Mouse (Mus musculus): ENCODE data around the gene 4930512M02Rik. TPM values are rescaled to one million over a fixed set of nuclear protein-coding genes. Genes with fewer than 3 reads are reported as not detected.

Gene 4930512M02Rik
- total RNA-seq, 2 experiments from 2014 or later, result not detected

DNA sequence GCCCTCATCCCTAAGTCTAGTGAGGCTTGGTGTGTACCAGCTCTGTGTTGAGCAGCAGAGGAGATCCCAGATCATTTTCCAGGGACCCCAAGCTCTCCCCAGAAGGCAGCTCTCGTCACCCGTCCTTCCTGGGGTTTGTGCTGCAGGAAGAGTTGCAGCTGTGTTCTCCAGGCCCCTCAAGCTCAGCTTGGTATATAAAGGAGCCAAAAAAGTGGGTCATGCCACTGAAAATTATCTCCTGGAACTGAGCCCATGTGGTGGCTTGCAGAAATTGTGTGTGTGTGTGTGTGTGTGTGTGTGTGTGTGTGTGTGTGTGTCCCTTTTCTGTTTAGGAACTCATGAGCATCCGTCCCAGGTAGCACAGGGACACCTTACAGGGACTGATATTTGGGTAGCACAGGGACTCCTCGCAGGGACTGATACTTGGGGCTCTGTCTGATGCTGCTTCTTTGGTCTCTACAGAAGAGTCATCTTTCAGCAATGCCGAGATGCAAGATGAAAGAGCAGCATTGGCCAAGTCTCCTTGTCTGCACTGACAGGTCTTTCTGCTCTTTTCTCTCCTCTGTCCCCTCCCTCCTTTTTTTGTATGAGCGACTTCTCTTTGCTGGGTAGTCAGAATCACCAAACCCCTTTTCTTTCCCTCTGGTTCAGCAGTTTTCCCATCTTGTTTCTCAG lies 62.4 kb downstream of the 4930512M02Rik start:
- intact Hi-C loops (cut with DNase I), result no loop called here
- DNase-seq, result no peak

GRCm38 (mm10) chr11:11564266-11565044 lies 63.2 kb downstream of the 4930512M02Rik start:
- peak; percentile 18 for DNase-seq
- intact Hi-C loops (cut with DNase I), result no loop called here

GRCm38 (mm10) chr11:11561118-11561517 lies 66.5 kb downstream of the 4930512M02Rik start:
- intact Hi-C loops (cut with DNase I), result no loop called here

GRCm38 (mm10) chr11:11559099-11559686 lies 68.4 kb downstream of the 4930512M02Rik start:
- intact Hi-C loops (cut with DNase I), result no loop called here
- DNase-seq, result no peak

More at GRCm38 (mm10) chr11:11561118-11561517, 66.5 kb downstream of the 4930512M02Rik start:
- no peak for DNase-seq

DNA sequence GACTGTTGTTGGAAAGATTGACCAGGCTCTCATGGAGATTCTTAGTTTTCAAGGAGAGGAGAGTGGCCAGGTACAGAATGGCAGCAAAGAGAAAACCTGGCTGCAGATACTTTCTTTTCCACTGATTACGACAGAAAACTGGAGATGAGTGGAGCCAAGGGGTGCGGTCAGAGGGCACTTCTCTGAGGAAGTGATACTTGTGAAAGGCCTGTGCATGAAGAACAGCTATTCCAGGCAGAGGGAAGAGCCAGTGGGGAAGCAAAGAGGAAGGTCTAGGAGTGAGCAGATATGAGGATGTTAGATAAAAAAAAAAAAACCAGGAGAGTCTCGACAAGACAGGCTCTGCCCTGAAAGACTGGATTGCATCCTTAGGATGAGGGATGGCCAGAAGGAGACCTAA lies 69.0 kb downstream of the 4930512M02Rik start:
- DNase-seq, result no peak
- intact Hi-C loops (cut with DNase I), result no loop called here

DNA sequence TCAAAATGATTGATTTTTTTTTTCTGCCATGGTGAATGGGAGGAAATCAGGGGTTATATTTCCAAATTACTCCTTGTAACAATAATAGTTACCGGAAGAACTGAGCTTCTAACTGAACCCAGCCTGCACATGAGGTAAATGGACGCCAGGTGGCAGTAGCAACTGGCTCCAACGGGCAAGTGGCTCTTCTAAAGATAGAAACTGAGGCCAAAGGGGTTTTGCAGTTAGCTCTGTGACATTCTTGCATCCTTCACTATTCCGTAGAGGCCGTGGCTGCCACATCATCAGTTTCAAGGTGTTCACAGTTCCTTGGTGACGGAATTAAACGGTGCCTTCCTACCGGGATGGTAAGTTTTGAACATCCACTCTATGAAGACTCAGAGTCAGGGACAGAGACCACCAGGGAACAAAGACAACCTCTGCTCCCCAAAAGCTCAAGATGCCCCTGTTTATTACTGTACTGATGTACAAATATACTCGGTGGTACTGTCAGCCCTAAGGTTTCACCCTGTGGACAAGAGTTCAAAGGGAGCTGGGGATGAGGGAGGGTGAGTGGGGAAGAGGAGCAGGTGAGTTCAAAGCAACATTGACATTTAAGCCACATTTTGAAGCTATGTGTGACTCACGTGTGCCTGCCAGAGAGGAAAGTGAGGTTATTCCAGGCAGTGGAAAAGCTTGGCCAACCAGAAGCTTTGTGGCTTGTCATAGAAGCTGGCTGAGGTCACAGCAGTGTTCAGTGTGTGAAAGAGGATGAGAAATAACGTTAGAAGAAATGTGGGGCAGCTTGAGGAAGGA lies 70.3 kb downstream of the 4930512M02Rik start:
- intact Hi-C loops (cut with DNase I), result no loop called here
- DNase-seq, result peak; percentile 22

GRCm38 (mm10) chr11:11556186-11556585 lies 71.4 kb downstream of the 4930512M02Rik start:
- intact Hi-C loops (cut with DNase I), result no loop called here

GRCm38 (mm10) chr11:11555563-11555962 lies 72.1 kb downstream of the 4930512M02Rik start:
- no peak for DNase-seq
- intact Hi-C loops (cut with DNase I), result no loop called here

More at GRCm38 (mm10) chr11:11556186-11556585, 71.4 kb downstream of the 4930512M02Rik start:
- no peak for DNase-seq

- intact Hi-C loops (cut with DNase I), result no loop called here
- DNase-seq, result no peak
These were observed 79.9 kb downstream of the 4930512M02Rik start for GRCm38 (mm10) chr11:11547597-11548240.

- intact Hi-C loops (cut with DNase I), result no loop called here
- no peak for DNase-seq
These were observed 80.6 kb downstream of the 4930512M02Rik start for GRCm38 (mm10) chr11:11546903-11547511.

DNA sequence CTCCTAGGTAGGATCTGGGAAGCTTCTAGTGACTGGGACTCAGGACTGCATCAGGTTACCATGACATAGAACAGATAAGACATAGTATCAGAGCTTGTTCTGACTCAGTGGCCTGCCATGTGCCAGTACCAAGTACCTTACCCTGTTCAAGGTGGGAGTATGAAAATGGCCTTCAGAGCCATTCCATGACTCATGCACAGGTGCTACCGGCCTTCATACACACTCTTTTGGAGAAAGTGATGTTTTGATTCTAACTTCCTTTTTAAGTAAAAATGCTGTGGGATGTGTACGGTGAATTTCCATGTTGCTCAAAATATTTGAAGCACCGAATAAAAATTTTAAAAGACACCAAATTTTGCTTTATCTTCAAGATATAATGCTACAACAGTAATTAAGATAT lies 81.7 kb downstream of the 4930512M02Rik start:
- intact Hi-C loops (cut with DNase I), result no loop called here
- DNase-seq, result no peak

Other genes starting within 250 kb of the 4930512M02Rik start
- 1 to 10 TPM; 1.6 TPM for gene Spata48, start 165.7 kb downstream of the 4930512M02Rik start, total RNA-seq (2021)
- gene Zpbp, start 165.4 kb downstream of the 4930512M02Rik start, total RNA-seq (2021), result under 1 TPM; 0.81 to 0.82 TPM
- 1 to 10 TPM; 2.3 to 2.5 TPM for gene Ikzf1, start 57.2 kb upstream of the 4930512M02Rik start, total RNA-seq (2021)
- gene Fignl1, start 181.1 kb upstream of the 4930512M02Rik start, total RNA-seq (2021), result 1 to 10 TPM; 3.6 to 5.6 TPM